Mouse (Mus musculus) gastrocnemius, postnatal 25 days (tissue): ENCODE measurements around the gene St8sia1. TPM values are rescaled to one million over a fixed set of nuclear protein-coding genes. Genes with fewer than 3 reads are reported as not detected.

ENCODE experiments used
- DNase-seq: peaks from one replicate; pipeline ENCODE4 v3.0.0; 2022
- total RNA-seq, 2 experiments: library from RNA; stranded (reverse); gene quantifications; 1 replicate in 1 of 2; 2 replicates in 1 of 2; pipeline ENCODE4 v1.2.3; 2021

The St8sia1 gene
- total RNA-seq, 2 experiments from 2014 or later, result 0.05 to 0.19 TPM

GRCm38 (mm10) chr6:142788042-142788987, 175.9 kb downstream of the St8sia1 start:
- DNase-seq, result no peak

- no peak for DNase-seq
Measured at GRCm38 (mm10) chr6:142786106-142786505, 178.1 kb downstream of the St8sia1 start.

GRCm38 (mm10) chr6:142785343-142785742, 178.9 kb downstream of the St8sia1 start:
- no peak for DNase-seq

GRCm38 (mm10) chr6:142781286-142781685, 183.0 kb downstream of the St8sia1 start:
- DNase-seq, result no peak

- no peak for DNase-seq
Measured at GRCm38 (mm10) chr6:142780574-142781033, 183.6 kb downstream of the St8sia1 start.

- DNase-seq, result no peak
Measured at GRCm38 (mm10) chr6:142779812-142780573, 184.3 kb downstream of the St8sia1 start.

- DNase-seq, result no peak
Measured at GRCm38 (mm10) chr6:142779045-142779811, 185.0 kb downstream of the St8sia1 start.

GRCm38 (mm10) chr6:142776935-142777334, 187.3 kb downstream of the St8sia1 start:
- DNase-seq, result no peak

- no peak for DNase-seq
Measured at GRCm38 (mm10) chr6:142773566-142773965, 190.7 kb downstream of the St8sia1 start.

GRCm38 (mm10) chr6:142771643-142772042, 192.6 kb downstream of the St8sia1 start:
- no peak for DNase-seq

Other genes starting within 250 kb of the St8sia1 start
- gene Cmas, start 207.8 kb downstream of the St8sia1 start, total RNA-seq, result 10 to 100 TPM; 25.8 to 29.9 TPM
- not detected for gene Sult6b2, start 159.9 kb downstream of the St8sia1 start, total RNA-seq
- 10 to 100 TPM in 1 of 2 experiments, 1 to 10 TPM in 1; 8.2 to 10.9 TPM for gene C2cd5, start 135.7 kb upstream of the St8sia1 start, total RNA-seq
- gene Etnk1, start 202.8 kb upstream of the St8sia1 start, total RNA-seq, result 10 to 100 TPM; 15.6 to 16.5 TPM